Mouse (Mus musculus) adrenal gland, adult (tissue): ENCODE results near the gene Hyal1.

Experiments
- DNase-seq, 2 experiments: peaks; one replicate each; pipeline ENCODE4 v3.0.0; 2022 to 2023; ENCODE audit warnings: low spot score in 1 of 2; ENCODE audit not compliant: inconsistent age in 2 of 2

Gene Hyal1

GRCm38 (mm10) chr9:107593101-107593976, 16.6 kb downstream of the Hyal1 start:
- DNase-seq, result no peak

DNA sequence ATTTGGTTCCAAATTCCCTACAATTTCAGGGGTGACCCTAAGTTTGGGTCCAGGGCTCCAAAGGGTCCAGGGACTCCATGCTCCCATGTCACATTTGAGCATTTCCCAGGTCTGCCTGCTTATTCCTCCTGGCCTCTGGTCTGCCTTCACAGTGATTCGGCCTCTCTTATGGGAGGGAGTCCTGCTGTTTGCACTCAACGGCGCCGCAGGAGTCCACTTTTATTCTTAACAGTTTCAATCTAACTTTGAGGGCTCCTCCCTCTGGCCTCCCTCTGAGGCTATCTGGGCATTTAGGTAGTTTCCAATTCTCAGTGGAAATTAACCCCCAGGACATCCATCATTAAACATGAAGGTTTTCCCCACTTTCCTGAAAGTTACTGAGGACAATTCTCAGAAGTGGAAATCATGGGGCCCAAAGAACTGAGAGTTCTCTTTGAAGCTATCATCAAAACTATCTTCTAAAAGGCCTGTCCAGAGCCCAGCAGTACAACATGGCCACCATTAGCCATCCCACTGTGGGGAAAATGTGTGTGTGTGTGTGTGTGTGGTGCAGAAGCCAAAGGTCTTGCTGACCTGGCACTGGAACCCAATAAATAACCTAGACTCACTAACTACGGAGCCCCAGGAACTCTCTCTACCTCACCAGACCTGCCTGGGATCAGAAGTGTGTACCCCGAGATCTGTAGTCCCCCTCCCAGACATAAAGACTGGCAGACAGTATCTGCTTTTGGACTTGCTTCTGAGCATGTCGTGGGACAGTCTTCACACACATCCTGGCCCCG, 17.7 kb downstream of the Hyal1 start:
- no peak for DNase-seq

GRCm38 (mm10) chr9:107596619-107597569, 20.2 kb downstream of the Hyal1 start:
- peak in 1 of 2 experiments; percentile 60 for DNase-seq

DNA sequence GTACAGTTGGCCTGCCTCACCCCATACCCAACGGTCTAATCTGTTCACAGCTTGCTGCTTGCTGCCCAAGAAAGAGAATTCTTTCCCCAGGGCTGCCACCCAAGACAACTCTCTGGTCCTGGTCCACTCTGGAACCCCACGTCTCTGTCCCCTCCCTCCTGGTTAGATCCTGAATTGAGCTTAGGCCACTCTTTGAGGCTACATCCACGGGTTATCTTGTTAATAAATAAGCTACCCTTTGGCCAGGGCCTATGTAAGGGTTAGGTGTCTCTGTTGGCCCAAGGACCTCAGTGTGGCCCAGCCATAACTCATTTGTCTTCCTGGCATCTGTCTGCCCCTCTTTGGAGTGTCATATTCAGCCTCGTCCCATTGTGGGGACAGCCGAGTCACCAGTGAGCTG, 21.7 kb downstream of the Hyal1 start:
- no peak for DNase-seq

DNA sequence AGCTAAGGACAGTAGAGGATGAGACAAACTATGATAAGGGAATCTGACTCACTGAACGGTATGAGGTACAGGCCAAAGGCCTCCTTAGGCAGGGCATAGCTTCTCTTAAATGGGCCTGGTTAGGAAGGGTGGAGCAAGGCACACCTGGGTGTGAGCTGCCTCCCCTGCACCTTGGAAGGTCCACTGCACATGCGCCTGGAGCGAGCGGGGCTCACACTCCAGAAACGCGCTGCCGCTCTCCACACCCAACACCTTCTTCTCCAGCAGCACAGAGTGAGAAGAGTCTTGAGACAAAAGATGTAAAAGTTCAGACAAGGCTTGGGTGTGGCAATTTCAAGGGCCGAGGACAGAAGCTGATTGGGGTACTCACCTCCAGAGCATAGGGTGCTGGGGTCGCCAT, 22.7 kb downstream of the Hyal1 start:
- no peak for DNase-seq

DNA sequence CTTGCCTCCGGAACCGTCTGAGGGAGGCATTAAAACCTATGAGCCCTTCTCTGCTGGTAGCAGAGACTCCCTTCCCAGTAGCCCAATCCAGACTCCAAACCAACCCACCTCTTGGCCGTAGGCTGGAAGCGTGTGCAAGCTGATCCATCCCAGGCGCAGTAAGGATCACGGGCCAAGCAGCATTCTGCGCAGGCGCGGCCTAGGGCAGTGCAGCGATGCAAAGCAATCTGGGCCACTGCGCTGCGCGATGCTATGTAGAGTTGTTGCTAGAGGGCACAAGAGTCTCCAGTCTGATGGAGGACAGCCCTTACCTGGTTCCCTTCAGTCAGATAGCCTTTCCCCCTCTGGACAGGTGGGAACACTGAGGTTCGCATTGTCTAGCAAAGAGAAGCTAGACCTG, 23.1 kb downstream of the Hyal1 start:
- no peak for DNase-seq

GRCm38 (mm10) chr9:107600745-107601144, 24.0 kb downstream of the Hyal1 start:
- no peak for DNase-seq

DNA sequence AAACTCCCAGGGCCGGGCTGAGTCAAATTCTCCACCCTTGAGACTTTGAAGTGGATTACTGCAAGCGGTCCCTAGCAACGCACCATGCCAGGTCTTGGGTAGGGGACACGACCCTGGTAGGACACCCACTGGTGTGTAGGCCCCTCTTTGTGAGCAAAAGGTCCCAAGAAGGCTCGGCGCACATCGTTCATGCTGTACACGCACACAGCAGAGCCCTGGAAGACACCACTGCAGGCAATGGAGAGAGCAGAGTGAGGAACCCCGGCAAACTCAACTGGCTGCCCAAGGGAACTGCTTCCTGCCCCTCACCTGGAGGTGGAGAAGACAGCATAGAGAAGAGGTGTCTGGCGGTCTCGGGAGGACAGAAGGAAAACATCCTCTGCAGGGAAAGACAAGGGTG, 24.5 kb downstream of the Hyal1 start:
- no peak for DNase-seq

- peak; percentile 90 to 97 for DNase-seq
Measured at GRCm38 (mm10) chr9:107602068-107602648, 25.4 kb downstream of the Hyal1 start.

DNA sequence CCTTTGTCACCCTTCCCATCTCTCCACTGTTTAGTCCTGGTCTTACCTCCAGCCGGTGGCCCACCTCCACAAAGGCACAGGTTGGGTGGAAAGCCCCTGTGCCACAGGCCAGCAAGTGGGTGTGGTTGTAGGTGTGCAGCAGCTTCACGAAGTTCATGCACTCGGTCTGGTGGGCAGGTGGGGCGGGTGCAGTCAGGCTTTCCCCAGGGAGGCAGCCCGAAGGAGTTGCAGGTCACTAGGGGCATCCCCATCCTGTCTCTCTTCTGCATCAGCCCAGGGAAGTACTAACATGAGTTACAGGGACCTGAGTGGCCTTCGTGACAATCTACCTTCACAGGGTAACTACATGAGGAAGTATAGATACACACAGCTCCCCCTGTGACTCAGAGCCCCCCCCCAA, 26.5 kb downstream of the Hyal1 start:
- DNase-seq, result no peak

- DNase-seq, result peak in 1 of 2 experiments; percentile 69
Measured at GRCm38 (mm10) chr9:107605041-107605661, 28.4 kb downstream of the Hyal1 start.

GRCm38 (mm10) chr9:107606591-107606990, 29.9 kb downstream of the Hyal1 start:
- no peak for DNase-seq

DNA sequence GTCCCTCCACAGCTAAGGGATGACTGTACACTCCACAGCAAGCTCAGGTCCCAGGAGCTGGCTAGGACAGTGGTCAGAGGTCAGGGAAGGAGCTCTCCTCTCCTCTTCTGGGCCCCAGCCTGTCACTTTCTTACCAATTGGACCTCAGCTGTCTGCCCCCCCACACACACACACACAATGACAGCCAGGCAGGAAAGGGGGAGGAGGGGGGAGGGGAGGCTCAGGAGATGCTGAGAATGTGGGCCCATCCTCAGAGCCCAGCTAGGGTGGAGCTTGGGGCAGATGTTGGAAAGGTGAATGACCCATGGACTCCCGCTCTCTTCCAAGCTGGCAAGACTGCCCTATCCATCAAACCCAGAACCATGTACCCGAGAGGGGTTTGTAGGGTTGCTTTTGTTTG, 30.3 kb downstream of the Hyal1 start:
- no peak for DNase-seq

- DNase-seq, result no peak
Measured at GRCm38 (mm10) chr9:107607653-107608245, 31.0 kb downstream of the Hyal1 start.

DNA sequence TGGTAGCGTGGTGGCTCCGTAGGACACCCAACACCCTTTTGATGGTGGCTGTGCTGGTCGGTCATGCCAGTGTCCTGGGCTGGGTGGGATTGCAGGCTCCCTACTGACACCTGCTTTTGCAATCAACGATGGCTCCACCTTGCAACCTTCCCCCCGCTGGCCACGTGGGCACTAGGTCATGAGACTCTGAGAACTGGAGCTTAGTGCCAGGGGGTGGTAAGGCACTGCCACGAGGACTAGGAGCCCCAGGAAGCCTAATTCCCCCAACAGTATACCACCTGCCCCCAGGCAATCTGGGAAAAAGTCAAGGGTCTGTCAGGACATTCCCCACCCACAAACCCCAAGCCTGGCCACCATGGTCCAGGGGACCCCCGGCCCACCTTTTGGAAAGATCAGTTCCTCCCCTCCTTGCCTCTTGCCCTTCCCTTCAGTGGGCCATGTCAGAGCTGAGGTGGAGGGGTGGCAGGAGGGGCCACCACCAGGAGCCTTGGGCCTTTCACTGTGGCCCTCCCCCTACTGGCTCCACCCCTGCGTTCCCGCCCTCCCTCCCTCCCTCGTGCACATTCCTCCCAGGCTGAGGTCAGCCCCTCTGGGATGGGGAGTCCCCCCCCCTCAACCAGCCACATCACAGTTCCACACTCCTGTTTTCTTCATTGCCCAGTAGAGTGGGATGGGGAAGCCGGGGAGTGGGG, 32.2 kb downstream of the Hyal1 start, which contains the start of gene Sema3b:
Gene Sema3b (minus strand): TSS at position 489 of the 692 bp plus-strand sequence.
- DNase-seq, result no peak

GRCm38 (mm10) chr9:107609433-107609830, 32.7 kb downstream of the Hyal1 start:
- no peak for DNase-seq

- DNase-seq, result no peak
Measured at GRCm38 (mm10) chr9:107611456-107612190, 34.9 kb downstream of the Hyal1 start.

DNA sequence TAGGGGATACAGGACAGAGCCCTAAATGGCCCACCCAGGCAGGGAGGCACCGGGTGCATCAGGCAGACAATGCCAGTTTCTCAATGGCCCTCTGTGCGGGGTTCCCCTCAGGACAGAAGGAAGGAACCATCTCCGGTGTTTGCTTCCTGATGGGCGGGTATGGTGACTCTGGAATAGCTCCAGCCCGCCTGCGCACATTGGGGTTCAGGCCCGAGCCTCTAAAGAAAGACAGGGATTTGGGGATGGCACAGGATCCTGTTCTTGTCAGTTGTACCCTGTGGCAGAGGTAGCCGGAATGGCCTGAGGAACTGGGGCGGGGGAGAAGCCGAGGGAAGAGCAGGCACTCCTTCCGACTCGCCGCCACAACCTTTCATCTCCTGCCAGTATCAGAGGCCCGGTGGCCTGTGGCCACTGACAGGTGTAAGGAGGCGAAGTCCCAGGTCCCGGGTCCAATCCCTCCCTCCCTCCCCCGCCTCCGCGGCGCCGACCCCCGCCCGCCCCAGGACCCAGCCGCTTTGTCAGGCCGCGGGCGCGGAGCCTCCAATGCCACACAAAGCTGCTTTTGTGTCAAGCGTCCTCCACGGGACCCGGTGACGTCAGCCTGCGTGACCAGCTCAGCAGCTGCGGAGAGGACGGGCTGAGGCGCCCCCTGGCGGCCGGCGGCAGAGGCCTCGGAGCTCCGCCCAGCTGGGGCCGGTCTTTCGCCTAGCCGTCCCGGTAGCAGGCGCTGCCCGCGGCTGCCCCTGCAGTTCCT, 35.6 kb downstream of the Hyal1 start:
- DNase-seq, result peak; percentile 99
